Mouse (Mus musculus) heart, embryonic 16.5 days (tissue): Measurements from ENCODE around the gene Trak1. TPM values are rescaled to one million over a fixed set of nuclear protein-coding genes. Genes with fewer than 3 reads are reported as not detected.
"Not testable (repeated sequence)": the region's sequence is repeated elsewhere in the genome, so short reads cannot be mapped to it uniquely, and the experiment has no call there.

Experiments used
- ATAC-seq: fragments of 200-750 bp; cut with Nextera tagmentation; replicated peaks from 2 replicates; pipeline ENCODE4 v1.8.0; 2017; ENCODE audit warnings: moderate number of reproducible peaks; ENCODE audit not compliant: insufficient read depth, low FRiP score; ENCODE audit errors: extremely low read depth
- H3K27ac ChIP-seq: fragments of 300-500 bp; sonication (generic); 2 replicates; pipeline ENCODE4 v1.5.1; 2014; ENCODE audit warnings: mild to moderate bottlenecking, low read length, control low read depth, moderate library complexity
- H3K27me3 ChIP-seq: fragments of 300-500 bp; sonication (generic); 2 replicates; pipeline ENCODE4 v1.6.1; 2014; ENCODE audit warnings: low read length, mixed read lengths; ENCODE audit not compliant: control insufficient read depth, insufficient read depth
- H3K36me3 ChIP-seq: fragments of 300-500 bp; sonication (generic); 2 replicates; pipeline ENCODE4 v1.6.1; 2014; ENCODE audit not compliant: control insufficient read depth, insufficient read depth
- H3K4me1 ChIP-seq: fragments of 300-500 bp; sonication (generic); 2 replicates; pipeline ENCODE4 v1.6.1; 2014; ENCODE audit warnings: low read length, mixed read lengths; ENCODE audit not compliant: control insufficient read depth, insufficient read depth
- H3K4me2 ChIP-seq: fragments of 300-500 bp; sonication (generic); 2 replicates; pipeline ENCODE4 v1.6.1; 2014; ENCODE audit warnings: low read depth, mild to moderate bottlenecking, control low read depth, low read length
- H3K4me3 ChIP-seq: fragments of 300-500 bp; sonication (generic); 2 replicates; pipeline ENCODE4 v1.5.1; 2014; ENCODE audit warnings: mild to moderate bottlenecking, control low read depth, low read length
- H3K9ac ChIP-seq: fragments of 300-500 bp; sonication (generic); 2 replicates; pipeline ENCODE4 v1.6.1; 2014; ENCODE audit warnings: low read length, control low read depth
- H3K9me3 ChIP-seq: fragments of 300-500 bp; sonication (generic); replicated peaks from 2 replicates; pipeline ENCODE4 v1.6.1; 2016; ENCODE audit warnings: low read length; ENCODE audit not compliant: control insufficient read depth
- WGBS: fragments of 180-500 bp; shearing (Covaris S2); extraction: QIAGEN DNeasy Blood & Tissue Kit; methylation state at CpG from one replicate; pipeline ENCODE4 v1.1.7; 2014; 5-methylcytosine and 5-hydroxymethylcytosine counted together
- polyA plus RNA-seq: library from polyadenylated mRNA; unstranded; fragments of >200 nt; fragmentation: Nextera tagmentation; extraction: Ambion mirVana; gene quantifications from 2 replicates; pipeline ENCODE4 v1.2.1, GENCODE M21; 2015

Trak1 gene
- polyA plus RNA-seq, 1 experiment from 2014 or later, result 42.4 TPM

GRCm38 (mm10) chr9:121322034-121322433 lies 24.7 kb downstream of the Trak1 start:
- no peak overlapping the region for H3K4me3 ChIP-seq
- WGBS, result 72% methylated on average over 14 of the region's 14 CpGs
- no peak for ATAC-seq
- H3K27ac ChIP-seq, result peak overlapping the region; percentile 19; the same call in 1 of the 2 replicates
- H3K36me3 ChIP-seq, result peaks cover 7% of the 10 kb centered on the region
- H3K27me3 ChIP-seq, result no peaks in the 10 kb centered on the region
- no peak overlapping the region for H3K9ac ChIP-seq
- no peak overlapping the region for H3K4me2 ChIP-seq
- peaks cover 27% of the 10 kb centered on the region for H3K4me1 ChIP-seq
- no peaks in the 10 kb centered on the region for H3K9me3 ChIP-seq

- Histone ChIP-seq H3K4me1 (peaks cover 45% of the 10 kb centered on the region), H3K27ac (peak overlapping the region; percentile 99)
- H3K9ac ChIP-seq, H3K27me3 ChIP-seq, H3K4me2 ChIP-seq, ATAC-seq, H3K9me3 ChIP-seq, H3K4me3 ChIP-seq, H3K36me3 ChIP-seq: not testable (repeated sequence)
- WGBS, result 92% methylated on average over 16 of the region's 21 CpGs
These were observed 31.0 kb downstream of the Trak1 start for GRCm38 (mm10) chr9:121328342-121328741.

DNA sequence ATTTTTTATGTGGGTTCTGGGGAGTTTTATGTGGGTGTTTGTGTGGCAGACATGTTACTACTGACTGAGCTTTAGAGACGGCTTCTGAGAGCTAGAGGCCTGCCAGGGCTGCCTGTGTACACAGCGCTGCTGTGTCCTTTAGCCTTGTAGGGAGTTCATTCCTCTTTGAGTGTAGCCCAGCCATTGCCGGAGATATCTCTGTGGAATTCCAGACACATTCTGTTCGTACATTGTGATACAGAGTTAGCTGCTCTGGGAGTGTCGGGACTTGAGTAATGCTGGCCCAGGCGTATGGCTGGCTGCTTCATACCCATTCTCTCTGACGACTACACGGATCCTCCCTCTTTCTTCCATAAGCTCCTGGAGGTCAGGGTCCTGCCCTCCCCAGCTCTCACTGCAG lies 31.9 kb downstream of the Trak1 start:
- Histone ChIP-seq H3K4me3 (no peak overlapping the region), H3K9ac (peak overlapping the region; percentile 71)

DNA sequence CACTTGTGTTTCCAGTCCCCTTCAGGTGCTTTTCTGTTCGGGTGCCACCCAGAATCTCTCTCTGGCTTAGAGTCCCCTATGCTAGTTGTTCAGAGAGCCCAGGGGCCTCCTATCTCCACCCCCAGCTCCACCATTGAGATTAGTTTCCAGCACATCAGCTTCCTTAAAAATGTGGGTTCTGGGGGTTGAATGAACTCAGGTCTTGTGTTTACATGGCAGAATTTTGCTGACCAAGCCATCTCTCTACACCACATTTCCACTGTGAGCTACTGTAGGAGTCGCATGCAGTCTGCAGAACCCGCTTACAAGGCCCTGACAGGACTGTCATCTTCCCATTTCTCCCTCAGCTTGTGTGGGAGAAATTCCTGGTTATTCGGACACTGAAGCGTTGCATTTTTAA lies 32.8 kb downstream of the Trak1 start:
- H3K9ac ChIP-seq, result no peak overlapping the region
- H3K9me3 ChIP-seq, result no peaks in the 10 kb centered on the region
- H3K4me3 ChIP-seq, result no peak overlapping the region
- no peaks in the 10 kb centered on the region for H3K36me3 ChIP-seq
- no peak for ATAC-seq
- peaks cover 62% of the 10 kb centered on the region for H3K4me1 ChIP-seq
- H3K4me2 ChIP-seq, result no peak overlapping the region
- no peaks in the 10 kb centered on the region for H3K27me3 ChIP-seq
- H3K27ac ChIP-seq, result peak overlapping the region; percentile 99
- WGBS, result 84% methylated on average over 5 of the region's 5 CpGs

More for the DNA sequence above, 31.9 kb downstream of the Trak1 start:
- no peaks in the 10 kb centered on the region for H3K9me3 ChIP-seq
- no peaks in the 10 kb centered on the region for H3K27me3 ChIP-seq
- WGBS, result 20% methylated on average over 8 of the region's 8 CpGs
- H3K27ac ChIP-seq, result peak overlapping the region; percentile 99
- ATAC-seq, result peak; percentile 87
- peaks cover 53% of the 10 kb centered on the region for H3K4me1 ChIP-seq
- no peaks in the 10 kb centered on the region for H3K36me3 ChIP-seq
- H3K4me2 ChIP-seq, result peak overlapping the region; percentile 51

- Histone ChIP-seq H3K27me3 (no peaks in the 10 kb centered on the region), H3K4me3 (no peak overlapping the region), H3K4me2 (no peak overlapping the region), H3K36me3 (no peaks in the 10 kb centered on the region), H3K9me3 (no peaks in the 10 kb centered on the region), H3K27ac (peak overlapping the region; percentile 96), H3K9ac (peak overlapping the region; percentile 69), H3K4me1 (peaks cover 74% of the 10 kb centered on the region)
- 0 out of 2 replicates have a peak, but pooled peaks have one; percentile 18 for ATAC-seq
- WGBS, result 14% methylated on average over 5 of the region's 5 CpGs
These were observed 34.1 kb downstream of the Trak1 start for GRCm38 (mm10) chr9:121331438-121331837.

GRCm38 (mm10) chr9:121331878-121332630 lies 34.8 kb downstream of the Trak1 start:
- peak; percentile 49 for ATAC-seq
- peak overlapping the region; percentile 96 for H3K27ac ChIP-seq

DNA sequence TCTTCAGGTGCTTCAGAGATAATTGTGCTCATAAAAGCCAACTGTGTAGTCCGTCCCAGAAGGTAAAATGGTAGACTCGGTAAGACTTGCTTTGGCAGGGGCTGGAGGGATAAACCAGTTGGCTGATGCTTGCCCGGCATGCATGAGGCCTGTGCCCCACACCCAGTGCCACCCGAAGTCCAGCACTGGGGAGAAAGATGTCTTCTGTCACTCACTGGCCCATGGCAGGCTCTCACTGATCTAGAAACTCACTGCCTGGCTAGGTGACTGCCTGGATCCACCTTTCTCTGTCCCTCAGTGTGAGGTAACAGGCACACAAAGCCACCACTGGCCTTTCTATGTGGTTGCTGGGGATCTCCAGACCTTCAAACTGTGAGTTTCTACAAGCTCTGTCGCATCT lies 36.3 kb downstream of the Trak1 start:
- Histone ChIP-seq H3K9me3 (no peaks in the 10 kb centered on the region), H3K4me1 (peaks cover 93% of the 10 kb centered on the region), H3K27me3 (no peaks in the 10 kb centered on the region), H3K9ac (no peak overlapping the region), H3K36me3 (no peaks in the 10 kb centered on the region), H3K4me3 (no peak overlapping the region), H3K4me2 (no peak overlapping the region), H3K27ac (peak overlapping the region; percentile 43)
- WGBS, result 74% methylated on average over 5 of the region's 5 CpGs
- ATAC-seq, result no peak

More at GRCm38 (mm10) chr9:121331878-121332630, 34.8 kb downstream of the Trak1 start:
- under 1% methylated on average over 8 of the region's 8 CpGs for WGBS
- no peaks in the 10 kb centered on the region for H3K9me3 ChIP-seq
- no peaks in the 10 kb centered on the region for H3K36me3 ChIP-seq
- peak overlapping the region; percentile 58 for H3K4me2 ChIP-seq
- H3K27me3 ChIP-seq, result no peaks in the 10 kb centered on the region
- H3K4me3 ChIP-seq, result peak overlapping the region; percentile 4; the same call in 1 of the 2 replicates
- H3K4me1 ChIP-seq, result peaks cover 80% of the 10 kb centered on the region
- H3K9ac ChIP-seq, result peak overlapping the region; percentile 69

- Histone ChIP-seq H3K4me1 (peaks cover 87% of the 10 kb centered on the region), H3K4me2 (no peak overlapping the region)
- WGBS, result 58% methylated on average over 8 of the region's 8 CpGs
These were observed 37.1 kb downstream of the Trak1 start for GRCm38 (mm10) chr9:121334311-121334851.

GRCm38 (mm10) chr9:121335568-121335967 lies 38.3 kb downstream of the Trak1 start:
- no peak overlapping the region for H3K4me3 ChIP-seq
- ATAC-seq, result no peak
- no peaks in the 10 kb centered on the region for H3K36me3 ChIP-seq
- peaks cover 77% of the 10 kb centered on the region for H3K4me1 ChIP-seq
- H3K27ac ChIP-seq, result peak overlapping the region; percentile 86
- peak overlapping the region; percentile 18 for H3K9ac ChIP-seq
- H3K9me3 ChIP-seq, result no peaks in the 10 kb centered on the region
- H3K27me3 ChIP-seq, result no peaks in the 10 kb centered on the region
- 47% methylated on average over 7 of the region's 7 CpGs for WGBS
- H3K4me2 ChIP-seq, result no peak overlapping the region

More at GRCm38 (mm10) chr9:121334311-121334851, 37.1 kb downstream of the Trak1 start:
- Histone ChIP-seq H3K27me3 (no peaks in the 10 kb centered on the region), H3K9me3 (no peaks in the 10 kb centered on the region), H3K4me3 (no peak overlapping the region), H3K9ac (0 out of 2 replicates have a peak overlapping the region, but pooled peaks have one; percentile 18), H3K27ac (peak overlapping the region; percentile 43), H3K36me3 (no peaks in the 10 kb centered on the region)
- no peak for ATAC-seq
